Mouse (Mus musculus) central nervous system, embryonic 18 days (tissue): ENCODE measurements around the gene Vmn2r60. TPM values are rescaled to one million over a fixed set of nuclear protein-coding genes. Genes with fewer than 3 reads are reported as not detected.

ENCODE experiments used
- polyA plus RNA-seq: library from polyadenylated mRNA; depleted of rRNA; stranded (reverse); fragments of >200 nt; gene quantifications from 2 replicates; pipeline ENCODE4 v1.2.3, GENCODE M21; 2012; rRNA removed

Gene Vmn2r60
- not detected in 2 replicates for polyA plus RNA-seq

GRCm38 (mm10) chr7:42107470-42107869 is at the start of gene Vmn2r60:
Gene Vmn2r60 (plus strand): TSS chr7:42107770.

GRCm38 (mm10) chr7:42058923-42059322 is 48.6 kb upstream of the Vmn2r60 start, which contains the start of gene Vmn2r59:
Gene Vmn2r59 (minus strand): TSS chr7:42059023.

Other genes starting within 250 kb of the Vmn2r60 start
- not detected in 2 replicates for gene Vmn2r58, start 235.1 kb upstream of the Vmn2r60 start, polyA plus RNA-seq
- not detected in 2 replicates for gene Vmn2r59, start 48.7 kb upstream of the Vmn2r60 start, polyA plus RNA-seq
- gene Vmn2r61, start 152.3 kb downstream of the Vmn2r60 start, polyA plus RNA-seq = not detected in 2 replicates